24 mouse cellular contexts compared by ENCODE assay signal in the genomic region with DNA sequence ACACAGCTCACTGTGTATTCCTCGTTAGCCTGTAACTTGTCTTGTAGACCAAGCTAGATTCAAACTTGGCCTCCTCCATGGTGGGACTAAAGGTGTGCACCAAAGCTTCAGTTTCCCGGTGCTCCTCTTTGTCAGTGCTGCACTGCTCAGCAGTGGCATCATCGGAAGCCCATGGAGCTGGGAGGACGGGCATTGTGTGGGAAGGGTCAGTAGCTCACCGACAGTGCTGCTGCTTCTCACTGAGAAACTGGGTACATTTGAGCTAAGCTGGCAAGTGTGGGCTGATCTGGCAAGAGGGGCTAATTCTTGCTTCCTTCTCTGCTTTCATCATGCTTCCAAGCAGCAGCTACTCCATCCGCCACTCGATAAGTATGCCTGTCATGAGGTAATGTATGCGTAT. TPM values are rescaled to one million over a fixed set of nuclear protein-coding genes. Genes with fewer than 3 reads are reported as not detected.
DNase-seq lines count a peak whose midpoint lies in the region; ATAC-seq and TF ChIP-seq lines count a peak whose summit lies in the region.
"Had no signal": no experiment of that assay in that cellular context is flagged by ENCODE, and none has a peak within 500 bp of the region (broad histone marks: within the 10 kb centered on the region; RNA-seq: fewer than 3 reads in every experiment).

No protein-coding gene starts in this region.

- H3K9me3 ChIP-seq in midbrain, embryonic 11.5 days (ENCODE audit: control insufficient read depth, low read length) = no peaks in the 10 kb centered on the region
- H3K9me3 ChIP-seq in midbrain, postnatal 0 days (ENCODE audit: low read length) = no peaks in the 10 kb centered on the region
- H3K9me3 ChIP-seq: G1E had no signal

- DNase-seq in heart, adult 11 months = peak; percentile 51
- no peak for DNase-seq in heart, adult 9 months (ENCODE audit: low spot score in 2 of 2)
- DNase-seq in midbrain, embryonic 11.5 days (ENCODE audit: low spot score, missing footprints) = peak; percentile 56
- no peak for DNase-seq in midbrain, postnatal 0 days (ENCODE audit: low spot score)
- DNase-seq: adrenal gland, adult 2 months; adrenal gland, adult 8-10 months; adrenal gland, postnatal 10 days; adrenal gland, postnatal 14 days; adrenal gland, postnatal 25 days; adrenal gland, postnatal 36 days; B cell, adult 2 months; cerebellum, adult 11 months; cerebellum, adult 11-12 months; cerebellum, adult 18-20 months had no signal

- peaks cover 14% of the 10 kb centered on the region for H3K36me3 ChIP-seq in midbrain, embryonic 11.5 days (ENCODE audit: control insufficient read depth, insufficient read depth, low read length)
- H3K36me3 ChIP-seq in midbrain, postnatal 0 days (ENCODE audit: insufficient read depth, low read length) = peaks cover 50% of the 10 kb centered on the region

- TF ChIP-seq CTCF in midbrain, postnatal 0 days (IDR thresholded peaks at IDR 0.05) = no peak

- no peak overlapping the region for H3K4me3 ChIP-seq in midbrain, embryonic 11.5 days (ENCODE audit: low read depth, low read length)
- no peak overlapping the region for H3K4me3 ChIP-seq in midbrain, postnatal 0 days (ENCODE audit: low read depth, low read length)

- H3K9ac ChIP-seq in midbrain, embryonic 11.5 days (ENCODE audit: low read length) = no peak overlapping the region
- no peak overlapping the region for H3K9ac ChIP-seq in midbrain, postnatal 0 days (replicated peaks; ENCODE audit: low read length, poor library complexity, severe bottlenecking)

- ATAC-seq in midbrain, embryonic 11.5 days (ENCODE audit: low FRiP score) = no peak
- no peak for ATAC-seq in midbrain, postnatal 0 days (ENCODE audit: low FRiP score)
- ATAC-seq: activated CD4-positive, CD25-positive, alpha-beta regulatory T cell, adult 4 months; CD4-positive, CD25-positive, alpha-beta regulatory T cell, adult 4 months; Patski had no signal

- H3K27me3 ChIP-seq in midbrain, embryonic 11.5 days (ENCODE audit: control insufficient read depth, insufficient read depth, low read length) = no peaks in the 10 kb centered on the region
- no peaks in the 10 kb centered on the region for H3K27me3 ChIP-seq in midbrain, postnatal 0 days (ENCODE audit: insufficient read depth, low read length)
- H3K27me3 ChIP-seq: CH12.LX, Patski had no signal

- H3K27ac ChIP-seq in midbrain, embryonic 11.5 days (ENCODE audit: low read depth, low read length) = no peak overlapping the region
- H3K27ac ChIP-seq in midbrain, postnatal 0 days (ENCODE audit: low read depth, low read length) = no peak overlapping the region

- H3K4me1 ChIP-seq in midbrain, embryonic 11.5 days (ENCODE audit: control insufficient read depth, insufficient read depth, low read length) = no peaks in the 10 kb centered on the region
- H3K4me1 ChIP-seq in midbrain, postnatal 0 days (ENCODE audit: insufficient read depth, low read length) = no peaks in the 10 kb centered on the region

- WGBS in midbrain, embryonic 11.5 days = 94% methylated on average over 8 of the region's 8 CpGs
- WGBS in midbrain, postnatal 0 days = 96% methylated on average over 8 of the region's 8 CpGs

- no peak overlapping the region for H3K4me2 ChIP-seq in midbrain, embryonic 11.5 days
- H3K4me2 ChIP-seq in midbrain, postnatal 0 days (ENCODE audit: low read depth, low read length, poor library complexity, severe bottlenecking) = no peak overlapping the region

RNA-seq across cellular contexts. Expression of a gene that starts 9.1 kb away (rescaled TPM):
- 93.6 and 102 TPM in 2 replicates for polyA plus RNA-seq in midbrain, embryonic 11.5 days (2014; fragmentation: Nextera tagmentation; extraction: Ambion mirVana)
- 416 and 487 TPM in 2 replicates for total RNA-seq in midbrain, postnatal 0 days (2014; rRNA removed)
- 303 and 316 TPM in 2 replicates for polyA plus RNA-seq in midbrain, postnatal 0 days (2015; fragmentation: Nextera tagmentation; extraction: Ambion mirVana)

RNA-seq across cellular contexts. Expression of a gene that starts 14.3 kb away (rescaled TPM):
- 146 and 149 TPM in 2 replicates for polyA plus RNA-seq in midbrain, embryonic 11.5 days (2014; fragmentation: Nextera tagmentation; extraction: Ambion mirVana)
- total RNA-seq in midbrain, postnatal 0 days (2014; rRNA removed) = 69.5 and 85.6 TPM in 2 replicates
- polyA plus RNA-seq in midbrain, postnatal 0 days (2015; fragmentation: Nextera tagmentation; extraction: Ambion mirVana) = 112 and 116 TPM in 2 replicates

RNA-seq across cellular contexts. Expression of a gene that starts 18.2 kb away (rescaled TPM):
- 0.15 and 0.21 TPM in 2 replicates for polyA plus RNA-seq in midbrain, embryonic 11.5 days (2014; fragmentation: Nextera tagmentation; extraction: Ambion mirVana)
- total RNA-seq in midbrain, postnatal 0 days (2014; rRNA removed) = not detected in 2 replicates
- not detected in 2 replicates for polyA plus RNA-seq in midbrain, postnatal 0 days (2015; fragmentation: Nextera tagmentation; extraction: Ambion mirVana)
- total RNA-seq: adrenal gland, adult 18-20 months; adrenal gland, adult 2 months; adrenal gland, adult 8-10 months; adrenal gland, postnatal 10 days; adrenal gland, postnatal 14 days; adrenal gland, postnatal 25 days; adrenal gland, postnatal 36 days; adrenal gland, postnatal 4 days; CH12.LX; G1E; MEL had no signal
- polyA plus RNA-seq: activated CD4-positive, CD25-positive, alpha-beta regulatory T cell, adult 4 months; adrenal gland, adult 2 months; brain, embryonic 14.5 days; C2C12; CD4-positive, CD25-positive, alpha-beta regulatory T cell, adult 4 months; G1E had no signal

RNA-seq across cellular contexts. Expression of a gene that starts 52.0 kb away (rescaled TPM):
- 16.2 and 16.5 TPM in 2 replicates for polyA plus RNA-seq in midbrain, embryonic 11.5 days (2014; fragmentation: Nextera tagmentation; extraction: Ambion mirVana)
- 25.8 and 29.8 TPM in 2 replicates for total RNA-seq in midbrain, postnatal 0 days (2014; rRNA removed)
- polyA plus RNA-seq in midbrain, postnatal 0 days (2015; fragmentation: Nextera tagmentation; extraction: Ambion mirVana) = 16.7 and 18.4 TPM in 2 replicates
- polyA plus RNA-seq: G1E had no signal

Comparison
In these comparisons a context has a peak if more than half of its experiments do, and no peak if none do; other contexts are left out.
1. DNase-seq: peak in heart, adult 11 months (single experiment) and midbrain, embryonic 11.5 days (single experiment); none in heart, adult 9 months (0 of 2) and midbrain, postnatal 0 days (single experiment).